Mouse (Mus musculus) adrenal gland, postnatal 36 days (tissue): ENCODE data around the gene Nrbf2. TPM values are rescaled to one million over a fixed set of nuclear protein-coding genes. Genes with fewer than 3 reads are reported as not detected.

Experiments used
- DNase-seq, 2 experiments: peaks; one replicate each; pipeline ENCODE4 v3.0.0; 2021; ENCODE audit warnings: mixed read lengths in 1 of 2
- total RNA-seq, 2 experiments: library from RNA; stranded (reverse); gene quantifications; 2 replicates each; pipeline ENCODE4 v1.2.3; 2021

Nrbf2 gene
- total RNA-seq, 2 experiments from 2014 or later: 18.3 to 18.6 TPM

- DNase-seq: no peak
These were observed 66.1 kb downstream of the Nrbf2 start for GRCm38 (mm10) chr10:67218873-67219565.

- DNase-seq: no peak
These were observed 68.2 kb downstream of the Nrbf2 start for GRCm38 (mm10) chr10:67216872-67217271.

Other genes with a start within 250 kb of the Nrbf2 start
- 10 to 100 TPM; 52.9 to 57.7 TPM for gene Jmjd1c, start 189.2 kb downstream of the Nrbf2 start, total RNA-seq
- gene Reep3, start 188.4 kb downstream of the Nrbf2 start, total RNA-seq: 10 to 100 TPM; 44.7 to 46.3 TPM